Mouse (Mus musculus): Measurements from ENCODE around the gene Chl1.
A peak's percentile ranks its signal among the peaks of the same experiment; 100 is the strongest.

Chl1 gene

GRCm38 (mm10) chr6:103510392-103511289 is at the start of gene Chl1:
TSS of gene Chl1 (plus strand) at chr6:103510586.
- no peak for DNase-seq

GRCm38 (mm10) chr6:103465479-103466080 is 44.8 kb upstream of the Chl1 start:
- no peak for DNase-seq

GRCm38 (mm10) chr6:103473316-103473715 is 37.1 kb upstream of the Chl1 start:
- no peak for DNase-seq

- DNase-seq, result no peak
Measured at GRCm38 (mm10) chr6:103487199-103487598, 23.2 kb upstream of the Chl1 start.

GRCm38 (mm10) chr6:103498404-103498803 is 12.0 kb upstream of the Chl1 start:
- no peak for DNase-seq

GRCm38 (mm10) chr6:103504065-103504464 is 6.3 kb upstream of the Chl1 start:
- DNase-seq, result no peak

GRCm38 (mm10) chr6:103507751-103508575 is 2.4 kb upstream of the Chl1 start:
- peak; percentile 7 for DNase-seq

- no peak for DNase-seq
Measured at GRCm38 (mm10) chr6:103509596-103509995, 790 bp upstream of the Chl1 start.

- DNase-seq, result no peak
Measured at GRCm38 (mm10) chr6:103511290-103511971, 1.0 kb downstream of the Chl1 start.

- no peak for DNase-seq
Measured at GRCm38 (mm10) chr6:103511972-103512565, 1.7 kb downstream of the Chl1 start.

GRCm38 (mm10) chr6:103512911-103513321 is 2.5 kb downstream of the Chl1 start:
- DNase-seq, result no peak

GRCm38 (mm10) chr6:103513621-103514241 is 3.3 kb downstream of the Chl1 start:
- DNase-seq, result no peak

GRCm38 (mm10) chr6:103514346-103514745 is 4.0 kb downstream of the Chl1 start:
- DNase-seq, result no peak

GRCm38 (mm10) chr6:103514756-103515155 is 4.4 kb downstream of the Chl1 start:
- no peak for DNase-seq

GRCm38 (mm10) chr6:103519596-103519995 is 9.2 kb downstream of the Chl1 start:
- no peak for DNase-seq

- DNase-seq, result no peak
Measured at GRCm38 (mm10) chr6:103525326-103526024, 15.1 kb downstream of the Chl1 start.

GRCm38 (mm10) chr6:103526945-103527777 is 16.8 kb downstream of the Chl1 start:
- DNase-seq, result no peak

- DNase-seq, result no peak
Measured at GRCm38 (mm10) chr6:103533048-103533447, 22.7 kb downstream of the Chl1 start.

GRCm38 (mm10) chr6:103534027-103534426 is 23.6 kb downstream of the Chl1 start:
- no peak for DNase-seq

GRCm38 (mm10) chr6:103542576-103542975 is 32.2 kb downstream of the Chl1 start:
- no peak for DNase-seq
